Mouse (Mus musculus) embryonic facial prominence, embryonic 13.5 days (tissue): ENCODE results near the gene BC048679. TPM values are rescaled to one million over a fixed set of nuclear protein-coding genes. Genes with fewer than 3 reads are reported as not detected.
"Not testable (repeated sequence)": the region's sequence is repeated elsewhere in the genome, so short reads cannot be mapped to it uniquely, and the experiment has no call there.

Source experiments
- ATAC-seq: fragments of 200-750 bp; cut with Nextera tagmentation; 2 replicates; pipeline ENCODE4 v1.8.0; 2017; ENCODE audit warnings: low read depth; ENCODE audit not compliant: insufficient number of reproducible peaks, insufficient read depth, low FRiP score, low TSS enrichment
- H3K27ac ChIP-seq: fragments of 300-500 bp; sonication (generic); 2 replicates; pipeline ENCODE4 v1.5.1; 2015; ENCODE audit warnings: moderate library complexity, mild to moderate bottlenecking, inconsistent platforms
- H3K27me3 ChIP-seq: fragments of 300-500 bp; sonication (generic); 2 replicates; pipeline ENCODE4 v1.6.1; 2015; ENCODE audit warnings: mild to moderate bottlenecking, inconsistent platforms
- H3K36me3 ChIP-seq: fragments of 300-500 bp; sonication (generic); 2 replicates; pipeline ENCODE4 v1.6.1; 2015; ENCODE audit warnings: mild to moderate bottlenecking, inconsistent platforms
- H3K4me1 ChIP-seq: fragments of 300-500 bp; sonication (generic); 2 replicates; pipeline ENCODE4 v1.6.1; 2015; ENCODE audit warnings: inconsistent platforms
- H3K4me2 ChIP-seq: fragments of 300-500 bp; sonication (generic); 2 replicates; pipeline ENCODE4 v1.6.1; 2015; ENCODE audit warnings: moderate library complexity, mild to moderate bottlenecking, inconsistent platforms
- H3K4me3 ChIP-seq: fragments of 300-500 bp; sonication (generic); 2 replicates; pipeline ENCODE4 v1.5.1; 2015; ENCODE audit warnings: mild to moderate bottlenecking, inconsistent platforms
- H3K9ac ChIP-seq: fragments of 300-500 bp; sonication (generic); 2 replicates; pipeline ENCODE4 v1.6.1; 2015; ENCODE audit warnings: mild to moderate bottlenecking, inconsistent platforms
- H3K9me3 ChIP-seq: fragments of 300-500 bp; sonication (generic); 2 replicates; pipeline ENCODE4 v1.6.1; 2016; ENCODE audit warnings: inconsistent platforms
- WGBS: fragments of 180-500 bp; shearing (Covaris S2); methylation state at CpG from one replicate; pipeline ENCODE4 v1.1.7; 2015; ENCODE audit warnings: mixed read lengths; 5-methylcytosine and 5-hydroxymethylcytosine counted together
- polyA plus RNA-seq: library from polyadenylated mRNA; unstranded; fragments of >200 nt; fragmentation: Nextera tagmentation; extraction: Ambion mirVana; gene quantifications from 2 replicates; pipeline ENCODE4 v1.2.1, GENCODE M21; 2015

Gene BC048679
- polyA plus RNA-seq, 1 experiment from 2014 or later, result not detected

DNA sequence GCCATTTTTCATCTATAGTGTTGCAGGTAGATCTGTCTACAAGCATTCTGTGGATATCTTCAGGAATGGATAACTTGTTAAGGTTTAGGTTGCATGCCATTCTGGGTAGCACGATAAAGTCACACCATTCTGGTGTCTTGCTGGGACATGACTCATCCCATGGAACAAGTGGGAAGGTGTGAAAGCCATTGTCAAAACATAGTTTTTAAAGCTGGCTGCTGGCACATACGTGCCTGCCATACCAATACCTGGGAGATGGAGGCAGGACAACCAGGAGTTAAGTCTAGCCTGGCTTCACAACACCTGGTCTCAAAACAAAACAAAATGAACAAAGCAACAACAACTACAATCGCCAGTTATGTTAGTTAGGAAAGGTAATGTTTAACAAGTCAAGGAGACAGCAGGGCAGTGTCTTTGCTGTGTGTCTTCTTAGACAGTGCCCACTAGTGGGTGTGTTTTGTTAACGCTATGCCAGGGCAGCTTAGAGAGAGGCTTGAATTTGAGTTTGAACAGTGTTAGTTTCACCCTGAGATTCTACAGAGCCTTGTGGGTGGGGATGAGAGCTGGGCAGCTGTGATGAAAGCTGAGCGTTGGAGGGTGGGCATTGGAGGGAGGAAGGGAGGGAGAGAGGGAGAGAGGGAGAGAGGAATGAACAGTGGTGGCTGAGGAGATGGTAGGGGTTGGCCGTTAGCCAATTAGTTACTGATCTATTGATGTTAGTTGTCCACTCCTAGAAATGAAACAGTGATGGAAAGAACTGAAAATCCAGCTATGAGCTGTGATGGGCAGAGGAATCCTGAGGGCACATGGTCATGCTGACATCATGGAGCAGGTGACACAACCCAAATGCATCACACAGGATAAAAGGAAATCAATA, 18.3 kb upstream of the BC048679 start:
- Histone ChIP-seq H3K27me3 (0 out of 2 replicates have a peak, but pooled peaks cover 2% of the 10 kb centered on the region), H3K4me1 (no peaks in the 10 kb centered on the region), H3K27ac (no peak overlapping the region), H3K4me2 (no peak overlapping the region), H3K9ac (no peak overlapping the region), H3K4me3 (no peak overlapping the region), H3K36me3 (no peaks in the 10 kb centered on the region), H3K9me3 (no peaks in the 10 kb centered on the region)
- no peak for ATAC-seq
- 71% methylated on average over 6 of the region's 6 CpGs for WGBS

DNA sequence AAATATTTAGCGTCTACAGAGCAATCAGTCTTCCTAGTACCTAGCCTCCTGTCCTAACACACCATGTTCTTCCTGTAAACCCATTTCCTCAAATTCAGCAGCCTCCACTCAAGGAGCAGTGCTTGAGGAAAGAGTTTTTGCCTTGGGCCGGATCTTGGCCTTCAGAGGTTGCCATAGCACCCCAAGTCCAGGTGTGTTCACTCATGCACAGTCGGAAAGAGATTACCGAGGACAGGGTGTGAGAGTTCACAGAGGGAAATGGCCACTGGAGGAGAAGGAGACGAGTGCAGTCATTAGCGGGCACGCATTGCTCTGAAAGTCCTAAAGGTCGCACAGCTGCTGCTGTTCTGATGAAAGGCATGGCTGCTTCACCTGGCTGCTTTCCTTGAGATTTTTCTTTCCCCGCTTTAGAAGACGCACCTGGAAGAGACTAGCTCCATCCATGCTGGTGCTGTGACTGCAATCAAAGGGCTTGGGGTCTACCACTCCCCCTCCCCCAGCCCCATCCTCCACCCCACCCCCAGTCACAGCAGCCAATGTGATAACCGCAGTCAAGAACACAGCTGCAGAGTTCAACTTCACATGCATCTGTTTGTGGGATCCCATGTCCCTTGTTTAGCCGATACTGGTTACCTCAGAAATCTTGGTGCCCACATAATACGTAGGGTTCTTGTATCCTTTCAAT, 17.0 kb upstream of the BC048679 start:
- WGBS, result 52% methylated on average over 13 of the region's 13 CpGs
- Histone ChIP-seq H3K36me3 (no peaks in the 10 kb centered on the region), H3K27ac (no peak overlapping the region), H3K27me3 (0 out of 2 replicates have a peak, but pooled peaks cover 2% of the 10 kb centered on the region), H3K9me3 (no peaks in the 10 kb centered on the region), H3K4me3 (no peak overlapping the region), H3K9ac (no peak overlapping the region), H3K4me1 (no peaks in the 10 kb centered on the region), H3K4me2 (no peak overlapping the region)
- ATAC-seq, result no peak

GRCm38 (mm10) chr7:81501050-81501449, 3.0 kb upstream of the BC048679 start:
- Histone ChIP-seq H3K9me3 (no peaks in the 10 kb centered on the region), H3K27ac (no peak overlapping the region), H3K27me3 (peaks cover 21% of the 10 kb centered on the region), H3K4me2 (no peak overlapping the region), H3K4me3 (no peak overlapping the region), H3K9ac (no peak overlapping the region), H3K4me1 (no peaks in the 10 kb centered on the region), H3K36me3 (no peaks in the 10 kb centered on the region)
- ATAC-seq, result no peak
- 63% methylated on average over 2 of the region's 2 CpGs for WGBS

- ATAC-seq, result no peak
These were observed 910 bp downstream of the BC048679 start for GRCm38 (mm10) chr7:81497171-81497570.

DNA sequence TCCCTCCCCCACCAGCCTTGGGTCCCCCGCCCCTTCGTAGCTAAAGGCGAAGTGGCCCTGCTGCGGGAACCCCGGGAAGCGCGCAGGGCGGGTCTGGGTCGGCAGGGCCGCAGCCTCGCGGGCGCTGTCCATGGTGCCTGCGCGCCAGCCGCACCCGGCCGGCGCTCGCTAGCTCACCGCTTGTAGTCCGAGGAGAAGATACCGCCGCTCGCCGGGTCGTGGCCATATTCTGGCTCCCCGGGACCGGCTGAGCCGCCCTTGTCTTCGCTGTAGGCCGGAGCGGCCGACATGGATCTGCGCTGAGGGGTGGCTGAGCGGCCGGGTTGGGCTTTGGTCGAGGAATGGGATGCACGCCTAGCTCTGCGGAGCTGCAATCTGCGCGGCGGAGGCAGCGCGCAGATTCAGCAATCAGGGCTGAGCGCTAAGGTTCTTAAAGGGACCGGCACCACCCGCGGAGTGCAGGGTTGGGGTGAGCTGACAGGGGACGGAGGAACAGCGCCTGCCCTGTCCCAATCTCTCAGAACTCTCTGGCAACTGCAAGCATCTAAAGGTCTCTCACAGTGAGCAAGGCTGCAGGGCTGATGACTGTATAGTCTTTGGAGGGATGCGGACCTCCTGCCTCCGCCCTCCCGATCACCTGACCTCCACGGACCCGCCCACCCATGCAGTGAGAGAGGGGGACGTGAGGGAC, 4.6 kb downstream of the BC048679 start, which contains the start of gene Ap3b2:
Gene Ap3b2 (minus strand): TSS at position 595 of the 691 bp plus-strand sequence.
- H3K4me3 ChIP-seq, result peak within 1 kb of the TSS; percentile 56
- peak within 1 kb of the TSS; percentile 91 for H3K4me2 ChIP-seq
- H3K36me3 ChIP-seq, result no peaks in the 10 kb centered on the region
- H3K4me1 ChIP-seq, result peaks cover 10% of the 10 kb centered on the region
- H3K27ac ChIP-seq, result no peak within 1 kb of the TSS
- under 1% methylated on average over 57 of the region's 57 CpGs for WGBS
- ATAC-seq, result 0 out of 2 replicates have a peak, but pooled peaks have one; percentile 52
- no peaks in the 10 kb centered on the region for H3K9me3 ChIP-seq
- H3K9ac ChIP-seq, result no peak within 1 kb of the TSS
- H3K27me3 ChIP-seq, result peaks cover 69% of the 10 kb centered on the region

More at GRCm38 (mm10) chr7:81497171-81497570, 910 bp downstream of the BC048679 start:
- Histone ChIP-seq H3K4me2 (no peak overlapping the region), H3K9ac (no peak overlapping the region), H3K9me3 (no peaks in the 10 kb centered on the region), H3K4me1 (peaks cover 10% of the 10 kb centered on the region), H3K4me3 (no peak overlapping the region), H3K36me3 (no peaks in the 10 kb centered on the region), H3K27ac (no peak overlapping the region), H3K27me3 (peaks cover 56% of the 10 kb centered on the region)
- 26% methylated on average over 6 of the region's 6 CpGs for WGBS

DNA sequence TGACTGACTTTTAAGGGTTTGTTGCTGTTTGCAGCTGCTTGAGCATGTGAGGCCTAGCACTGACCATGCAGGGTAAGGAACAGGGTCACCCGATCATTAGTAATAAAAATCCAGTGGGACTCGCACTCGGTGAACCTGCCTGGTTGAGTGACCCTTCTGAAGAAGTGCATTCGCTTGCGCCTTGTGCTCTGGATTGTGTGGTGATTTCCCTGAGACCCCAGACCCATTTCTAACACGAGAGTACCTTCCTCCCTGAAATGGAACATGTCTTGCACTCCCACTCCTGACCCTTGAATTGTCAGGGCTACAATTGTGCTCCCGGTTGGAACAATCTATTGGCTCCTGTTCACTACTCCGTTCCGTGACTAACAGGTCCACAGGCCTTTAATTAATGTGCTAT, 5.5 kb downstream of the BC048679 start:
- ATAC-seq, result no peak
- Histone ChIP-seq H3K4me3 (peak overlapping the region; percentile 56; the same call in 1 of the 2 replicates), H3K9ac (no peak overlapping the region), H3K27ac (no peak overlapping the region), H3K9me3 (no peaks in the 10 kb centered on the region), H3K4me1 (peaks cover 10% of the 10 kb centered on the region), H3K4me2 (peak overlapping the region; percentile 91), H3K27me3 (peaks cover 63% of the 10 kb centered on the region), H3K36me3 (no peaks in the 10 kb centered on the region)
- 49% methylated on average over 9 of the region's 9 CpGs for WGBS

- H3K27ac ChIP-seq, result no peak overlapping the region
- H3K9me3 ChIP-seq, result no peaks in the 10 kb centered on the region
- ATAC-seq, result no peak
- H3K4me1 ChIP-seq, result peaks cover 10% of the 10 kb centered on the region
- H3K36me3 ChIP-seq, result no peaks in the 10 kb centered on the region
- 9% methylated on average over 9 of the region's 9 CpGs for WGBS
- H3K4me3 ChIP-seq, result no peak overlapping the region
- H3K4me2 ChIP-seq, result no peak overlapping the region
- peaks cover 37% of the 10 kb centered on the region for H3K27me3 ChIP-seq
- H3K9ac ChIP-seq, result no peak overlapping the region
These were observed 8.4 kb downstream of the BC048679 start for GRCm38 (mm10) chr7:81489649-81490048.

DNA sequence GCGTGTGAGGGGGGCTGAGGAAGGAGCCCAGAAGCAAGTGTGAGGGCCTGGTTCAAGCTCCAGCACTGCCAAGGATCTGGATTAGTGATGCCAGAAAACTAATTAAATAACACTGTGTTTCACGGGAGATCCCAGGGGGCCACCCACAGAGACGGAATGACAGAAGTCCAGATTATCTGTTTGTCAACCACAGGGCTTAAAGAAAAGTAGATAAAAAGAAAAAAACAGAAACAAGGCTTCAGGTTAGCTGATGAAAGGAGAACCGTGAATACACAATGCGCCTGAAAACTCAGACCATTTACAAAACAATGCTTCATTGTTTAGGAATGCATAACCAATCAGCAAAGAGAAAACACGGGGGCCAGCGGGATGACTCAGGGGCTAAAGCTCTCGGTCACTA, 17.3 kb downstream of the BC048679 start:
- Histone ChIP-seq H3K9me3 (no peaks in the 10 kb centered on the region), H3K4me1 (peaks cover 10% of the 10 kb centered on the region; the same call in 1 of the 2 replicates), H3K4me3 (no peak overlapping the region), H3K27me3 (peaks cover 28% of the 10 kb centered on the region), H3K9ac (no peak overlapping the region), H3K27ac (no peak overlapping the region), H3K4me2 (no peak overlapping the region), H3K36me3 (no peaks in the 10 kb centered on the region)
- 1% methylated on average over 8 of the region's 8 CpGs for WGBS
- no peak for ATAC-seq

DNA sequence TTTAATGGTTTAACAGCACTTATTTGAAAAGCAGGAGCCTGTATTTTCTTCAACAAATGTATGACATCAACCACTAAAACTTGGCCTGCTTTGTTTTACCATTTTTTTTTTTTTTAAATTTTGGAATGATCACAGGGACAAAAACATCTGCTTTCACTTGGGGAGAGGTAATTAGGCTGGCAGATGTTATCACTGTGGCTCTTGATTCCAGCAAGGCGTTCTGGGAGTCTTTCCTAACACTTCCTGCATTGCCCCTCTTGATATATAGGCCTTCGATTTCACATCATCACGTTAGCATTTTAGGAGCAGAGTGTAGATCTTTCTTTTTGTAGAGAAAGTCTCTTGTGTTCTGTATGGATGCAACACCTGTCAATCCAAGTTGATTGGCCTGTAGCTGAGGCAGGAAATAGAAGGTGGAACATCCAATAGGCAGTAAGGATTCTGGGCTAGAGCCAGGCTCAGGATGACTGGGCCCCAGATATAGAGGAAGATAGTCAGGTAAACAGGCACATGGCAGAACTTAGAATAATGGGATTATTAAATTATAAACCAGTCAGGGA, 18.5 kb downstream of the BC048679 start:
- Histone ChIP-seq H3K4me2 (no peak overlapping the region), H3K4me1 (peaks cover 10% of the 10 kb centered on the region; the same call in 1 of the 2 replicates), H3K9ac (no peak overlapping the region), H3K36me3 (no peaks in the 10 kb centered on the region), H3K27me3 (peaks cover 38% of the 10 kb centered on the region), H3K9me3 (no peaks in the 10 kb centered on the region), H3K27ac (no peak overlapping the region), H3K4me3 (no peak overlapping the region)
- WGBS, result 23% methylated on average over 3 of the region's 3 CpGs
- no peak for ATAC-seq

- H3K27ac ChIP-seq, ATAC-seq, H3K9me3 ChIP-seq, H3K9ac ChIP-seq, H3K4me3 ChIP-seq, H3K4me1 ChIP-seq, H3K36me3 ChIP-seq, H3K4me2 ChIP-seq: not testable (repeated sequence)
- H3K27me3 ChIP-seq, result peaks cover 39% of the 10 kb centered on the region
These were observed 19.8 kb downstream of the BC048679 start for GRCm38 (mm10) chr7:81478261-81478660.

DNA sequence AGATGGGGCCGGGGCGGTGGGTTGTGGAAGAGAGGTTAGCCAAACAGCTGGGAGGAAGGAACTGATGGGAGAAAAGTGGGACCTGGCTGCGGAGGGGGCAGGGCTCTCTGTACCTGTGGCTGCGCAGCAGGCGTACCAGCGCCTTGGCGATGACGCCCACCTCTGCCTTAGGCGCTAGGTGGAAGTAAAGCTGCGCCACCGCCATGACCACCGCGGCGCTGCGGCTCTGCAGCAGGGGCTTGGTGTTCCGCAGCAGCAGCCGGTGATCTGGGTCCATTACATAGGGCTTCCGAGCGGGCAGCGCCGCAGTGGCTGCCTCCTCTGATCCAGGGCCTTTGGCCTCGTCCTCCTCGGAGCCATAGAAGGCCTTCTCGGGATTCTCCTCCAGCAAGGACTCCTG, 21.2 kb downstream of the BC048679 start:
- peaks cover 39% of the 10 kb centered on the region for H3K27me3 ChIP-seq
- H3K4me2 ChIP-seq, result peak overlapping the region; percentile 46
- H3K36me3 ChIP-seq, result no peaks in the 10 kb centered on the region
- H3K4me3 ChIP-seq, result peak overlapping the region; percentile 25
- no peak overlapping the region for H3K27ac ChIP-seq
- no peak overlapping the region; the same call in 1 of the 2 replicates for H3K9ac ChIP-seq
- no peak for ATAC-seq
- no peaks in the 10 kb centered on the region for H3K9me3 ChIP-seq
- peaks cover 10% of the 10 kb centered on the region; the same call in 1 of the 2 replicates for H3K4me1 ChIP-seq
- 3% methylated on average over 24 of the region's 24 CpGs for WGBS
